Mouse (Mus musculus): ENCODE measurements around the gene Tecpr1.

GRCm38 (mm10) chr5:144207478-144207877 lies 15.9 kb downstream of the Tecpr1 start:
- TF ChIP-seq POLR2A (IDR thresholded peaks at IDR 0.05; ENCODE audit: extremely low read depth, insufficient read depth, low read length), result no peak
- peak; percentile 86 for TF ChIP-seq CTCF (IDR thresholded peaks at IDR 0.05; ENCODE audit: extremely low read depth, insufficient read depth, low read length)
